Mouse (Mus musculus) stomach, adult 2 months (tissue): ENCODE data around the gene Inafm1. TPM values are rescaled to one million over a fixed set of nuclear protein-coding genes. Genes with fewer than 3 reads are reported as not detected.

Experiments used
- polyA plus RNA-seq: library from polyadenylated mRNA; depleted of rRNA; stranded (reverse); fragments of >200 nt; gene quantifications from 2 replicates; pipeline ENCODE4 v1.2.3, GENCODE M21; 2012; rRNA removed

Inafm1 gene
- polyA plus RNA-seq: 78.2 and 211 TPM in 2 replicates

GRCm38 (mm10) chr7:16273081-16273765 lies at the start of gene Inafm1:
TSS of gene Inafm1 (minus strand) at chr7:16273617.

GRCm38 (mm10) chr7:16308093-16308492 lies 34.7 kb upstream of the Inafm1 start, which contains the start of gene Bbc3:
TSS of gene Bbc3 (plus strand) at chr7:16308393.

GRCm38 (mm10) chr7:16286026-16286961 lies 12.9 kb upstream of the Inafm1 start, which contains the start of gene Ccdc9:
TSS of gene Ccdc9 (minus strand) at chr7:16286795.

GRCm38 (mm10) chr7:16259110-16259590 lies 14.3 kb downstream of the Inafm1 start, which contains the start of gene C5ar1:
TSS of gene C5ar1 (minus strand) at chr7:16259540.

GRCm38 (mm10) chr7:16244067-16244466 lies 29.4 kb downstream of the Inafm1 start, which contains the start of gene C5ar2:
TSS of gene C5ar2 (minus strand) at chr7:16244154.

Other genes starting within 250 kb of the Inafm1 start
- 8.9 and 11.6 TPM in 2 replicates for gene Bicra, start 225.7 kb downstream of the Inafm1 start, polyA plus RNA-seq
- gene Zfp541, start 211.8 kb downstream of the Inafm1 start, polyA plus RNA-seq: 0.01 TPM in 1 of 2 replicates, not detected in the other
- gene Napa, start 175.2 kb downstream of the Inafm1 start, polyA plus RNA-seq: 109 and 126 TPM in 2 replicates
- gene Kptn, start 153.7 kb downstream of the Inafm1 start, polyA plus RNA-seq: 9.2 and 12.5 TPM in 2 replicates
- 2.0 and 2.7 TPM in 2 replicates for gene Slc8a2, start 143.8 kb downstream of the Inafm1 start, polyA plus RNA-seq
- gene Meis3, start 98.5 kb downstream of the Inafm1 start, polyA plus RNA-seq: 22.8 and 30.1 TPM in 2 replicates
- 17.4 and 20.1 TPM in 2 replicates for gene Dhx34, start 51.6 kb downstream of the Inafm1 start, polyA plus RNA-seq
- gene C5ar2, start 29.5 kb downstream of the Inafm1 start, polyA plus RNA-seq: 0.09 and 0.17 TPM in 2 replicates
- 2.5 and 2.9 TPM in 2 replicates for gene C5ar1, start 14.1 kb downstream of the Inafm1 start, polyA plus RNA-seq
- 14.8 and 16.5 TPM in 2 replicates for gene Ccdc9, start 13.2 kb upstream of the Inafm1 start, polyA plus RNA-seq
- 12.5 and 38.0 TPM in 2 replicates for gene Bbc3, start 34.8 kb upstream of the Inafm1 start, polyA plus RNA-seq
- gene Sae1, start 114.2 kb upstream of the Inafm1 start, polyA plus RNA-seq: 5.5 and 6.8 TPM in 2 replicates
- 9.3 and 14.5 TPM in 2 replicates for gene Zc3h4, start 127.3 kb upstream of the Inafm1 start, polyA plus RNA-seq
- 102 and 214 TPM in 2 replicates for gene Tmem160, start 179.2 kb upstream of the Inafm1 start, polyA plus RNA-seq
- gene Npas1, start 204.1 kb upstream of the Inafm1 start, polyA plus RNA-seq: 0.34 and 0.44 TPM in 2 replicates